Mouse (Mus musculus): Measurements from ENCODE around the gene Ash1l. TPM values are rescaled to one million over a fixed set of nuclear protein-coding genes. Genes with fewer than 3 reads are reported as not detected.

The Ash1l gene
- polyA plus RNA-seq (2014; fragmentation: Illumina TruSeq; extraction: RNeasy Lipid Tissue Mini Kit (QIAGEN cat#74804); ENCODE audit: low read depth, low replicate concordance) = 52.7 TPM

GRCm38 (mm10) chr3:88950576-88951326 is at the start of gene Ash1l, which contains the start of gene Dap3:
Gene Ash1l (plus strand): TSS chr3:88950622.
Gene Dap3 (minus strand): TSS chr3:88951181.

GRCm38 (mm10) chr3:88913511-88914383 is 36.7 kb upstream of the Ash1l start, which contains the start of gene Msto1:
Gene Msto1 (minus strand): TSS chr3:88913999.

GRCm38 (mm10) chr3:89093175-89093574 is 142.8 kb downstream of the Ash1l start, which contains the start of gene Rusc1:
Gene Rusc1 (minus strand): TSS chr3:89093311.

GRCm38 (mm10) chr3:89100811-89101210 is 150.4 kb downstream of the Ash1l start, which contains the start of gene Gm43738:
Gene Gm43738 (minus strand): TSS chr3:89101099.

GRCm38 (mm10) chr3:89101812-89102494 is 151.5 kb downstream of the Ash1l start, which contains the start of gene Fdps:
Gene Fdps (minus strand): TSS chr3:89101959.

Other genes starting within 250 kb of the Ash1l start
- gene Rit1, start 233.8 kb upstream of the Ash1l start, polyA plus RNA-seq (2014; fragmentation: Illumina TruSeq; extraction: RNeasy Lipid Tissue Mini Kit (QIAGEN cat#74804); ENCODE audit: low read depth, low replicate concordance) = 20.7 TPM
- gene Syt11, start 175.5 kb upstream of the Ash1l start, polyA plus RNA-seq (2014; fragmentation: Illumina TruSeq; extraction: RNeasy Lipid Tissue Mini Kit (QIAGEN cat#74804); ENCODE audit: low read depth, low replicate concordance) = 14.2 TPM
- 10.7 TPM for gene Gon4l, start 115.4 kb upstream of the Ash1l start, polyA plus RNA-seq (2014; fragmentation: Illumina TruSeq; extraction: RNeasy Lipid Tissue Mini Kit (QIAGEN cat#74804); ENCODE audit: low read depth, low replicate concordance)
- 0.54 TPM for gene Msto1, start 36.6 kb upstream of the Ash1l start, polyA plus RNA-seq (2014; fragmentation: Illumina TruSeq; extraction: RNeasy Lipid Tissue Mini Kit (QIAGEN cat#74804); ENCODE audit: low read depth, low replicate concordance)
- 86.3 TPM for gene Dap3, start 559 bp downstream of the Ash1l start, polyA plus RNA-seq (2014; fragmentation: Illumina TruSeq; extraction: RNeasy Lipid Tissue Mini Kit (QIAGEN cat#74804); ENCODE audit: low read depth, low replicate concordance)
- gene Rusc1, start 142.7 kb downstream of the Ash1l start, polyA plus RNA-seq (2014; fragmentation: Illumina TruSeq; extraction: RNeasy Lipid Tissue Mini Kit (QIAGEN cat#74804); ENCODE audit: low read depth, low replicate concordance) = 8.9 TPM
- not detected for gene Gm43738, start 150.5 kb downstream of the Ash1l start, polyA plus RNA-seq (2014; fragmentation: Illumina TruSeq; extraction: RNeasy Lipid Tissue Mini Kit (QIAGEN cat#74804); ENCODE audit: low read depth, low replicate concordance)
- gene Fdps, start 151.3 kb downstream of the Ash1l start, polyA plus RNA-seq (2014; fragmentation: Illumina TruSeq; extraction: RNeasy Lipid Tissue Mini Kit (QIAGEN cat#74804); ENCODE audit: low read depth, low replicate concordance) = 20.9 TPM
- 22.4 TPM for gene Pklr, start 185.5 kb downstream of the Ash1l start, polyA plus RNA-seq (2014; fragmentation: Illumina TruSeq; extraction: RNeasy Lipid Tissue Mini Kit (QIAGEN cat#74804); ENCODE audit: low read depth, low replicate concordance)
- gene Hcn3, start 209.6 kb downstream of the Ash1l start, polyA plus RNA-seq (2014; fragmentation: Illumina TruSeq; extraction: RNeasy Lipid Tissue Mini Kit (QIAGEN cat#74804); ENCODE audit: low read depth, low replicate concordance) = not detected
- gene Clk2, start 214.2 kb downstream of the Ash1l start, polyA plus RNA-seq (2014; fragmentation: Illumina TruSeq; extraction: RNeasy Lipid Tissue Mini Kit (QIAGEN cat#74804); ENCODE audit: low read depth, low replicate concordance) = 19.0 TPM
- 10.6 TPM for gene Scamp3, start 226.9 kb downstream of the Ash1l start, polyA plus RNA-seq (2014; fragmentation: Illumina TruSeq; extraction: RNeasy Lipid Tissue Mini Kit (QIAGEN cat#74804); ENCODE audit: low read depth, low replicate concordance)
- 0.76 TPM for gene Fam189b, start 232.5 kb downstream of the Ash1l start, polyA plus RNA-seq (2014; fragmentation: Illumina TruSeq; extraction: RNeasy Lipid Tissue Mini Kit (QIAGEN cat#74804); ENCODE audit: low read depth, low replicate concordance)

Measured in sigmoid colon, adult 10 weeks (tissue).